Mouse (Mus musculus) liver, adult 2 months (tissue): ENCODE data around the gene Pnmal1. TPM values are rescaled to one million over a fixed set of nuclear protein-coding genes. Genes with fewer than 3 reads are reported as not detected.

ENCODE experiments used
- DNase-seq: peaks from one replicate; pipeline ENCODE4 v3.0.0-alpha.2; 2011; ENCODE audit warnings: low read depth, low spot score; ENCODE audit errors: extremely low read depth
- H3K27ac ChIP-seq: fragments of 200-500 bp; replicated peaks from 2 replicates; pipeline ENCODE4 v1.5.1; 2012; ENCODE audit warnings: low read depth, mild to moderate bottlenecking, control low read depth, inconsistent platforms, low read length; ENCODE audit not compliant: insufficient read depth
- H3K27me3 ChIP-seq: fragments of 200-500 bp; 2 replicates; pipeline ENCODE4 v1.6.1; 2012; ENCODE audit warnings: mild to moderate bottlenecking, moderate library complexity, low read length, inconsistent platforms; ENCODE audit not compliant: control insufficient read depth, insufficient read depth
- H3K36me3 ChIP-seq: fragments of 200-500 bp; 2 replicates; pipeline ENCODE4 v1.6.1; 2012; ENCODE audit warnings: low read length, inconsistent platforms; ENCODE audit not compliant: control insufficient read depth, insufficient read depth
- H3K4me1 ChIP-seq: fragments of 200-500 bp; 2 replicates; pipeline ENCODE4 v1.6.1; 2011; ENCODE audit warnings: low read length; ENCODE audit not compliant: control insufficient read depth, insufficient read depth
- H3K4me3 ChIP-seq: fragments of 200-500 bp; 2 replicates; pipeline ENCODE4 v1.5.1; 2011; ENCODE audit warnings: low read depth, mild to moderate bottlenecking, control low read depth, low read length, moderate library complexity; ENCODE audit not compliant: insufficient read depth
- H3K79me2 ChIP-seq: fragments of 200-500 bp; 2 replicates; pipeline ENCODE4 v1.6.1; 2012; ENCODE audit warnings: inconsistent platforms, mild to moderate bottlenecking, low read length, moderate library complexity; ENCODE audit not compliant: control insufficient read depth, insufficient read depth
- H3K9ac ChIP-seq: fragments of 200-500 bp; 2 replicates; pipeline ENCODE4 v1.6.1; 2012; ENCODE audit warnings: low read depth, mild to moderate bottlenecking, control low read depth, inconsistent platforms, low read length
- CTCF ChIP-seq: fragments of 200-500 bp; IDR thresholded peaks from 2 replicates; pipeline ENCODE4 v1.5.1; 2011; ENCODE audit warnings: low read depth, low read length, control low read depth
- POLR2A ChIP-seq: fragments of 200-500 bp; IDR thresholded peaks from 2 replicates; pipeline ENCODE4 v1.6.1; 2011; ENCODE audit warnings: low read length, control low read depth; ENCODE audit not compliant: insufficient read depth; ENCODE audit errors: extremely low read depth
- WGBS: fragments of 180-500 bp; shearing (Covaris S2); methylation state at CpG from one replicate; pipeline ENCODE4 v1.1.7; 2018; 5-methylcytosine and 5-hydroxymethylcytosine counted together
- polyA plus RNA-seq: library from polyadenylated mRNA; depleted of rRNA; stranded (reverse); fragments of >200 nt; gene quantifications from 2 replicates; pipeline ENCODE4 v1.2.3, GENCODE M21; 2012
- total RNA-seq: library from RNA; depleted of rRNA; stranded (reverse); fragments of >200 nt; gene quantifications from 2 replicates; pipeline ENCODE4 v1.2.3, GENCODE M21; 2014

Gene Pnmal1
- total and polyA plus RNA-seq, 2 experiments, result not detected

DNA sequence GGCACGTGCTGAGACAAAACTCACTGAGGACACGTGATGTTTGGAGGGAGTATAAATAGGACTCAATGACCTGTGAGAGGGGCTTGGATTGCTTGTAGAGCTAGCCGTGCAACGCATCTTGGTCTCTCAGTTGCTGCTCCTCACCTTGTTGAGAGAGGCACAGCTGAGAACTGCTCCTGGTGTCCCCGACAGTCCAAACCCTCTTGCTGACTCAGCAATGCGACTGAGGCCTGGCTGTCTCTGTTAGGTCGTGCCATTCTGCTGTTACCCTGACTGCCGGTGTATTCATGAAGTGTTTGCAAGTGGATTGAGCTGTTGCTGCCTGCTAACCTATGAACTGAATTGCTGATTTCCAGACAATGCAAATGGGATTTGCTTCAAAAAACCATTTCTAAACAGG lies 16.8 kb downstream of the Pnmal1 start:
- Histone ChIP-seq H3K9ac (no peak overlapping the region), H3K4me3 (no peak overlapping the region), H3K4me1 (peaks cover 3% of the 10 kb centered on the region; the same call in 1 of the 2 replicates), H3K79me2 (no peaks in the 10 kb centered on the region), H3K27ac (no peak overlapping the region), H3K27me3 (no peaks in the 10 kb centered on the region), H3K36me3 (no peaks in the 10 kb centered on the region)
- 78% methylated on average over 8 of the region's 8 CpGs for WGBS
- no peak for DNase-seq
- TF ChIP-seq CTCF, result no peak
- TF ChIP-seq POLR2A, result no peak

DNA sequence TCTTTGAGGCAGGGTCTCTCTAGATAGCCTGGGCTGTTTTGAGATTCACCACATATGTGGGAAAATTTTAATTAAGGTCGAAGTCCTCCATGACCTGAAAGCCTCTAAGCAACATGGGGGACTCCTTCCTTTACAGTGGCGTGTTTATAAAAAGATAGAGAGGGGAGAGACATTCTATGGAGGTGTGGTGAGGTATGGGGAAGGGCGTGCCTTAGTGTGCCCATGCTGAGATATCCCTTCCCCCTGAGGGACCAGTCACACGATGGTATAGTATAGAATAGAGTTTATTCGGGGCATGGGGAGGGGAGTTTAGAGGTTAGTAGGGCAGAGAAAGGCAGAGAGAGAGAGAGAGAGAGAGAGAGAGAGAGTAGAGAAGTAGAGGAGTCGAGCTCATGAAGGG lies 18.7 kb downstream of the Pnmal1 start:
- H3K4me3 ChIP-seq, result no peak overlapping the region
- H3K27me3 ChIP-seq, result no peaks in the 10 kb centered on the region
- H3K36me3 ChIP-seq, result no peaks in the 10 kb centered on the region
- no peaks in the 10 kb centered on the region for H3K79me2 ChIP-seq
- H3K9ac ChIP-seq, result no peak overlapping the region
- TF ChIP-seq POLR2A (no peak), CTCF (no peak)
- no peak overlapping the region for H3K27ac ChIP-seq
- no peak for DNase-seq
- WGBS, result 78% methylated on average over 6 of the region's 6 CpGs
- peaks cover 3% of the 10 kb centered on the region; the same call in 1 of the 2 replicates for H3K4me1 ChIP-seq

DNA sequence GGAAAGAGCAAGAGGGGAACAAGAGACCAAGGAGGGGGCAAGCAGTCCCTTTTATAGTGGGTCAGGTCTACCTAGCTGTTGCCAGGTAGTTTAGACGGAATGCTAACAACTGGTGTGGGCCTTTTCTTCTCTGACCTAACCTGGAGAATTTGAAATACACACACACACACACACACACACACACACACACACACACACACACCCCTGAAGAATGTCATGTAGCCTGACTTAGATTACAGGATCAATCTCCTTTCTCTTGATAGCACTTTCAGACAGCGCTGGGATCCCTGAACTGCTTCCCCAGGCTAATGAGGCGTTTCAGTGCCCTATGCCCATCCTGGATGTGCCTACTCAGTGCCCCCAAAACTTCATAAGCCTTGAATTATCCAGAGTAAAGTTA lies 19.1 kb downstream of the Pnmal1 start:
- no peak overlapping the region for H3K27ac ChIP-seq
- H3K4me3 ChIP-seq, result no peak overlapping the region
- no peak for DNase-seq
- no peaks in the 10 kb centered on the region for H3K36me3 ChIP-seq
- H3K9ac ChIP-seq, result no peak overlapping the region
- H3K79me2 ChIP-seq, result no peaks in the 10 kb centered on the region
- H3K27me3 ChIP-seq, result no peaks in the 10 kb centered on the region
- TF ChIP-seq POLR2A (no peak), CTCF (no peak)
- 100% methylated on average over 3 of the region's 3 CpGs for WGBS
- peaks cover 3% of the 10 kb centered on the region; the same call in 1 of the 2 replicates for H3K4me1 ChIP-seq

- no peaks in the 10 kb centered on the region for H3K27me3 ChIP-seq
- H3K4me1 ChIP-seq, result peaks cover 3% of the 10 kb centered on the region; the same call in 1 of the 2 replicates
- H3K36me3 ChIP-seq, result no peaks in the 10 kb centered on the region
- no peak for TF ChIP-seq CTCF
- TF ChIP-seq POLR2A, result no peak
- H3K79me2 ChIP-seq, result no peaks in the 10 kb centered on the region
- H3K4me3 ChIP-seq, result peak overlapping the region; percentile 7
- DNase-seq, result peak; percentile 40
- 2% methylated on average over 12 of the region's 12 CpGs for WGBS
- H3K27ac ChIP-seq, result no peak overlapping the region
- peak overlapping the region; percentile 8 for H3K9ac ChIP-seq
Observed at GRCm38 (mm10) chr7:16980348-16980747, 20.9 kb downstream of the Pnmal1 start.

DNA sequence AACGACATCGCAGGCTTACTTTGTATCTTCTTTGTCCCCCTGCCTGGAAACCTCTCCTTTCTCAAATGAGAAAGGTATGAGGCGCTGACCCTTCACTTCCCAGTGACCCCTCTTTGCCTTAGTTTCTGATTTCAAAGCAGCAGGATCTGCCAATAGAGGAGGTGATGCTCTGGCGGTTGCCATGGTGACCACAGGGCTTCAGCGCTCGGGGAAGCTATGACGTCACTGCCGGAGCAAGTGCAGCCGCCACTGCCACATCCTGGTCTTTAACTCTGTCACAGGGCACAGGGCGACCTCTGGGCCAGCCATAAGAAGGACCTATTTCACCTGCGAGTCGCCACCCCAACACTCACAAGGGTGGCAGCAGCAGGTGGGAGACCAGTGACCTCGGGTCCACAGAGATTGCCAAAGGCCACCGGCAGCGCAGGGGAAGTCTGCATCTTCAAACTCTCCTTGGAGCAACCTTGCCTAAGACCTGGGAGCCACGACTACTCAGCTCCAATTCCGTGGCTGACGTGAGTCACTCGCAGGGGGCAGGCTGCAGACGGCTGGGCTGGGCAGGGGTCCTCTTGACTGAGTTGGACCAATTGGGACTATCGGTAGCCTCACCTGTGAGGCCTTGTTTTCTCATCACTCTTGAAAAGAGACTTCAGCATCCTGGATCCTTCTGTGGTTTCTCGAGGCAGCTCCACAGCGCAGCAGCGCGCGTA lies 23.5 kb downstream of the Pnmal1 start, which contains the start of gene Gm42372:
Gm42372 (plus strand) TSS at position 228 of the 710 bp plus-strand sequence.
- Histone ChIP-seq H3K9ac (no peak within 1 kb of the TSS), H3K27ac (no peak within 1 kb of the TSS), H3K79me2 (no peaks in the 10 kb centered on the region), H3K27me3 (no peaks in the 10 kb centered on the region), H3K4me3 (no peak within 1 kb of the TSS), H3K4me1 (peaks cover 3% of the 10 kb centered on the region; the same call in 1 of the 2 replicates), H3K36me3 (no peaks in the 10 kb centered on the region)
- no peak for TF ChIP-seq POLR2A
- TF ChIP-seq CTCF, result no peak
- DNase-seq, result no peak
- WGBS, result 45% methylated on average over 26 of the region's 26 CpGs

DNA sequence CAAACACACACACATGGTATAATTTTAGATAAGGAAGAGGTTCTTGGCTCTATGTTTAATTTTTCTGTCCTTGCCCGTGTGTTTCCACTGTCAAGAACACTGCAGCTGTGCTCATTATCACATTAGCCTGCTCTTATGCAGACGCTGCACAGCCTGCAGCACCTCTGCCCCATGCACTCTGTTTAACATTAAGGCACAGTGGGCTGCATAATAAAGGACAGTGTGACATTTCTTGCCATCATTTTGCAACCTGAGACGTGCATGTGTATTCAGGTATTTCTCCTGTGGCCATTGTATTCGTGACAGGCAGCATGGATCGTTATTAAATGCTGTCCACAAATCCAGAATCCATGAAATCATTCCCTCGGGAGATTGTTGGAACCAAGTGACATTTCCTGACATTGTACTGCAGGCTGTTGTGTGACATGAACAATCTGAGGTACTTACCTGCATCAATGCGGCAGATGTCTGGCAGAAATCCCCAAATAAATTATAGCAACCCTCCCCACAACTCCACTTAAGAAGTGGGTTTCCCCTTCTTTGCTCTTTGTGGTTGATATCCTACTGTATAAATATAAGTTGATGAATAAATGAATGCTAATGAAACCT lies 28.2 kb downstream of the Pnmal1 start:
- H3K4me3 ChIP-seq, result no peak overlapping the region
- no peaks in the 10 kb centered on the region for H3K36me3 ChIP-seq
- H3K27ac ChIP-seq, result no peak overlapping the region
- WGBS, result 82% methylated on average over 7 of the region's 7 CpGs
- no peak overlapping the region for H3K9ac ChIP-seq
- TF ChIP-seq CTCF (no peak), POLR2A (no peak)
- no peaks in the 10 kb centered on the region for H3K4me1 ChIP-seq
- no peak for DNase-seq
- H3K79me2 ChIP-seq, result no peaks in the 10 kb centered on the region
- no peaks in the 10 kb centered on the region for H3K27me3 ChIP-seq
